Mouse (Mus musculus): ENCODE measurements around the gene Styxl1. TPM values are rescaled to one million over a fixed set of nuclear protein-coding genes. Genes with fewer than 3 reads are reported as not detected.

The Styxl1 gene
- total RNA-seq (2021): under 1 TPM in 1 of 2 experiments, not detected in 1; 0.40 TPM

DNA sequence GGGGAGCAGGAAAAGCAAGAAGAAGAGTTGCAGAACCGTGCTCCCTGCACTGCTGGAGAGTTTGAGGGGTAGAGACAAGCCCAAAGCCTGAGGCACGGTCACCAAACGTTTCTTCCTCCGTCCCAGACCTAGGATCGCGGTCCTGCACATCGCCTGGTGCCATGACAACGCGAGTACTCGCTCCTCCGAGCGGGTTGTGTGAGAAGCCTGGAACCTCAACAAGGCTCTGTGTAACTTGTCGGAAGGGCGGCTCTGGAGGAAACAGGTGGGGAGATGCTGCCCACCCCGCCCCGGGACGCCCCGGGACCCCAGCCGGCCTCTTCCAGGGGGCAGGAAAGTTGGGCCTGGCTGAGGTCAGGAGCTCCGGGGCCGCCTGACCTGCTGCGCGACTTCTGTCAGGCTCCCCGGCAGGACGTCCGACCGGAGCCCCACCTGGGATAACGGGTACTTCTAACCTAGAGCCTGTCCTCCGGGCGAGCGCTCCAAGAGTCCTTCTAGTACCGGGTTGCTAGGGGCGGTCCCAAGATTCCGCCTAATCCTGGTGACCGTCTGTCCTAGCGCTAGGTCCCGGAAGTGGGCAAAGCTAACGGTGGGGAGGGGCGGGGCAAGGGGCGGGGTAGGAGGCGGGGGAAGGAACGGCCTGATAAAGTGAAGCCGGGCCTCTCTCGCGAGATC lies at the start of gene Styxl1:
Gene Styxl1, minus strand, starts transcription at position 590 of the 675 bp plus-strand sequence.
- peak in 1 of 2 experiments; percentile 9 for DNase-seq (ENCODE audit: extremely low spot score in 1 of 2, low spot score in 1 of 2)

DNA sequence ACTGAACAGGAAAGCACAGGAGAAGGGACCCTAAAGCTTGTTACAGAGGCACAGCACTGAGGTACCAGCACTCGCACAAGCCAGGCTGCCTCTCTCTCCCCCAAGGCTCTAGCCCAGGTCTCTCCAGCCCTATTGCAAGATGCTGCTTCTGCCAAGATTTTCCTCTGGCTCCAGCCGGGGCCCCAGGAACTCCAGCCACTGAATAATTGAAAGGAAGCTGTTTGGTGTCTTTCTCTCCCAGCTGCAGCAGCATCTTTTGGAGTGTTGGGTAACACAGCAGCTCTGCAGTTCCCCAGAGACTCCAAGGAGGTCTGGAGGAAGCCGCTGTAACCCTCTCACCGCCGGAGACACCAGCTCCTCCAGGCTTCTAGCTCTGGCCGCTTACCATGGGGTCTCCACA lies 48.0 kb upstream of the Styxl1 start:
- no peak for DNase-seq (ENCODE audit: extremely low spot score in 1 of 2, low spot score in 1 of 2)

DNA sequence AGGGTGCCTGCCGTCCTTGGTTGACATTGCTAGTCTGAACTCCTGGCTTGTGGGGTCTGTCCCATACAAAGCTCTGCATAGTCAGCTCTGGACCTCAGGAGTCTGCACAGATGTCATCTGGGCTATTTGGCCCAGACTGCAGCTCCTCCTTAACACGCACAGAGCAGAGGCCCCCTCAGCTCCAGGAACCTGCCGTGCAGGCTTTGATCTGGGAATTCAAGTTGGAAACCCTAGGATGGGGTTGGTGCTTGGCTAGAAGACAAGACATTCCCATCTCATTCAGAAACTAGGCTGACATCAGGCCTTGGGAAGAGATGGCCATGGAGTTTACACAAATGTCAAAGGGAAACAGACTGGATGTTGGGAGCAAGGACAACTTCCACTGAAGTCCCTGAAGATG lies 46.3 kb upstream of the Styxl1 start:
- DNase-seq (ENCODE audit: extremely low spot score in 1 of 2, low spot score in 1 of 2): no peak

DNA sequence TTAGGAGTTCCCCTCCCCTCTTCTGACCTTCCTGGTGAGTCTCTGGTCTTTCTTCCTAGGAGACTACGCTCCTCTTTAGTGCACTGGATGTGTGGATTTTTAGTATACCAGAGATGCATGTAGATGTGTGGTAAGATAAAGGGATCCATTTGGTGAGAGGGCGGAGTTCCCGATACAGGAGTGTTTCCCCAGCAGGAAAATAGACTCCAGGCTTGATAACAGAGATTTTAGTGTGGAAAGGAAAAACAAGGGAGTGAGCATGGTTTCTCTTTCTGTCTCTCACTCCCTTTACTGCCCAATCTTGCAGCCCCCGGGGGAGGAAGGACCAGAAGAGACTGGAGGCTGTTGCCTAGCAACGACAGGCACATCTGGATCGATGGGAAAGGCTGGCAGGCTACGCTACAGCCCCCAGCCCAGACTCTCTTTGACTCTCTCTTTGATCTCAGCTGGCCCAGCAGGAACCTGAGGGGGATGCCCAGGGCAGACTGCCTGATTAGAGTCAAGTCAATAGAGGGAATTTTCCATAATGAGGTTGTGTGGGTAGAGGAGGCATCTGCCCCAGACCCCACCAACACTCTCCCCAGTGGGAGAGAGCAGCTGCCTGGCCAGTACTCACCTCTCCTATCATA lies 44.2 kb upstream of the Styxl1 start:
- DNase-seq (ENCODE audit: extremely low spot score in 1 of 2, low spot score in 1 of 2): no peak

DNA sequence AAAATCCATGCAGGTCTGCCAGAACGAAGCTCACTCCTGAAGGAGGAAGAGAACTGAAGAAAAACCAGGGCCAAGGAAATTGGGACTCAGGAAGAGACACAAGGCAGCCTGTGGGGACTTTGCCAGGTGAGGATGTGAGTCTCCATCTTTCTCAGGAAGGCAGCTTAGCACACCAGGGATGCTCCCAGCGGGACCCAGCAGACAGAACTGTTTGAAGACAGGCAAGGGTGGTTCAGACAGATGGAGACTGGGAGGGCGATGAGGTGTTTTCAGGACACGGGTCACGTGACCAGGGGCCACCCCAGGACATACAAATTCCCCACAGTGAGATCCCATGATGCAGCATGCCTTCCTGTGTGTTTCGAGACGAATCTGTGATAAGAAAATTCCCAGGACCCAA lies 40.3 kb upstream of the Styxl1 start:
- DNase-seq (ENCODE audit: extremely low spot score in 1 of 2, low spot score in 1 of 2): no peak

DNA sequence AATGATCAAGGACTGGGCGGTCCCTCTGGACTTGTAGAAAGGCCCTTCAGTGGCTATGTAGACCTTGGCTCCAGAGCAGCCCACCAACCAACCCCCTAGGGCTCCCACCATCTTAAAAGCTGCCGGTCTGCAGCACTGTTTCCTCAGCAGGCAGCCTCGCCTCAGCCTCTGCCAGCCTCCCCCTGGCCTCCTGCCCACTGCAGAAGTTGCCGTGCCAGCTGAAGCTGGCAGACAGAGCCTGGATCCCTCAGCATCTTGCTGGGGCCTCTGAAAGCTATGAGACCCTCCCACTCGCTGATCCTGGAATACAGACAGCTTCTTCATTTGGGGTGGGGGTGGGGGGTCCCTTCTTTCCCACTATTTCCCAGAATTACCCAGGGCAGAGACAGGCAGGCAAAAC lies 34.8 kb upstream of the Styxl1 start:
- DNase-seq (ENCODE audit: extremely low spot score in 1 of 2, low spot score in 1 of 2): peak; percentile 66 to 70

DNA sequence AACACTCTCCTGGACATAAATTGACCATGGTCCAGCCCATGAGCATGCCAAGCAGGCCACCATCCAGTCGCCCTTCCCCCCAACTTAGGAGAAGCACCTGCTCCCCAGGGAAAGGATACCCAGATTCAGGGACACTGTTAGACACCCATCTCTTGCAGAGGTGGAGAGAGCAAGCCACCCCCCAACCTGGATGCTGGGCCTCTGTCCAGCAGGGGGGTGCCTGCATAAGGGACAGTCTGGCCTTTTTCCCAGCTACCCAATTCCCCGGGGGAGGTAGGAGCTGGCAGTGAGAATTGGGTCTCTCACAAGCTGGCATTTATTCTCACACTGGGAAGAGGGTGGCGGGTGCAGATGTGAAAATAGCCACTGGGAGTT lies 29.1 kb upstream of the Styxl1 start:
- no peak for DNase-seq (ENCODE audit: extremely low spot score in 1 of 2, low spot score in 1 of 2)

DNA sequence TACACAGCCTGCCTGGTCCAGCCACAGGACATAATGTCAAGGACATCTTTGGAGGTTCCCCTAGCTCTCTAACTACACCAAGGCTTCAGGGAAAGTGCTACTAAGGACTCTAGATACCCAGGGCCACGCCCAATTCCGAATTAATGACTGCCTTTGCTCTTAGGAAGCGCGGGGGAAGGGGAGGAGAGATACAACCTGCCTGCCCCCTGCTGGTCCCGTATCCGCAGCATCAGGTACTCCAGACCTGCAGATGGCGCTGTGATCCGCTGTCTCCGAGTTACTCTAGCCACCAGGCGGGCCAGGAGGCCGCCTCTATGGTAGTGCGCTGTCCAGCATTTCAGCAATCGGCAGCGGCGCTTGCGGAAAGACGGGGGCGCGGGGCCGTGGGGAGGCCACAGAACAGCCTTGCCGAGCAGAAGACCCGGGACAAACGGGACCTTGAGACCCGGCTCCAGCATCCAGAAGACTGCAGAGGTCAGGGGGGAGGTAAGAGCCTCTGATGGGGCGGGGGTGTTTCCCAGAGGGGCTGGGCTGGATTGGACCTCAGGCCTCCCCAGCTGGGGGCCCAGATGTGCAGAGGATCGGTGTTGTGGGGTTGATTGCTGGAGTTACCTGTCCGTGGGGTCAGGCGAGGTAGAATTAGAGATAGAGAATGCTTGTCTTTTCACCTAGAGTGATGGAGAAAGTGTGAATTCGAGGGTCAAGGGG lies 28.5 kb upstream of the Styxl1 start, which contains the start of gene Srrm3:
Gene Srrm3, plus strand, starts transcription at position 336 of the 708 bp plus-strand sequence.
- peak; percentile 92 to 98 for DNase-seq (ENCODE audit: extremely low spot score in 1 of 2, low spot score in 1 of 2)

DNA sequence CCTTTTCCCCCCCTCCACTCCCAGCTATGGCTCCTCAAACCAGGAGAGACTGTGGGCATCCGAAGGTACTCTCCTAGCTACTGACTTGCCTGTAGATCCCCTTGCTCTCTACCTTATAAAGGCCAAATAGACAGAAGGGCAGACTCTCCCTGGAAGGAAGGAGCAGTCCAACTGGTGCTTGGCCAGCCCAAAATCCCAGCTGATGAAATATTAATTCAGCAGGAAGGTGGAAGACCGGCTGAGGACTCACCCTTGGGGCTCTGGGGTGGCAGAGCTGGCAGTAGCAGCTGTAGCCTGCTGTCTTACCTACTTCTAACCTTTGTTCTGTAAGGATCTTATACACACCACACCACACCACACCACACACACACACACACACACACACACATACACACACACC lies 26.6 kb upstream of the Styxl1 start:
- no peak for DNase-seq (ENCODE audit: extremely low spot score in 1 of 2, low spot score in 1 of 2)

DNA sequence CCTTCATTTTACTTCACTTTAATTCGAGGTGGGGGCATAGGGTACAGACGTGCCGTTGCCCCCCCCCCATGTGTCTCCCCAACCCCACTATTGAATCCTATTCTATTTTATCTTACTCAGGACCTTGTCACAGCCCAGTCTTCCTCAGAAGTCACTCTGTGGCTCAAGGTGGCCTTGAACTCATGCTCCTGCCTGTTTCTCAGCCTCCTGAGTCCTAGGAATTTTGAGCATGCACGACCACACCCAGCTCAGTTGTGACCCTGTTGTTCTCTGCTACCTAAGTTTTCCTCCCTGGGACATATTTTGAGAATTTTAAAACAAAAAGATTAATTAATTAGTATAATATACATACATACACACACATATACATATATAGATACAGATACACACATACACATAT lies 25.5 kb upstream of the Styxl1 start:
- no peak for DNase-seq (ENCODE audit: extremely low spot score in 1 of 2, low spot score in 1 of 2)

DNA sequence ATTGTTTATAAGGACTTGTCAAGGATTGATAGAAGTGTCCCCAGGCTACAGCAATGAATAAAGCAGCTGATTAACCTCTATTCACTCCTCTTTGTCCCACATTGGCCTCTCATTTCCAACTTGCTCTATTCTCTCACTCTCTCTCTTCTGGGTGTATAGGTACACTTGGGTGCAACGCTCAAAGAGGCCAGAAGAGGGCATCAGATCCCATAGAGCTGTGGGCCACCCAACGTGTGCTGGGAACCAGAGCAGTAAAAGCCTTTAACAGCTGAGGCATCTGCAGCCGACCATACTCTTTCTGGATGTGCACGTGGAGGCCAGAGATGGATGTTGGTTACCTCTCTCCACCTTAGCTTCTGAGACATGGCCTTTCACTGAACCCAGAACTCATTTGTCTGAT lies 24.9 kb upstream of the Styxl1 start:
- DNase-seq (ENCODE audit: extremely low spot score in 1 of 2, low spot score in 1 of 2): no peak

DNA sequence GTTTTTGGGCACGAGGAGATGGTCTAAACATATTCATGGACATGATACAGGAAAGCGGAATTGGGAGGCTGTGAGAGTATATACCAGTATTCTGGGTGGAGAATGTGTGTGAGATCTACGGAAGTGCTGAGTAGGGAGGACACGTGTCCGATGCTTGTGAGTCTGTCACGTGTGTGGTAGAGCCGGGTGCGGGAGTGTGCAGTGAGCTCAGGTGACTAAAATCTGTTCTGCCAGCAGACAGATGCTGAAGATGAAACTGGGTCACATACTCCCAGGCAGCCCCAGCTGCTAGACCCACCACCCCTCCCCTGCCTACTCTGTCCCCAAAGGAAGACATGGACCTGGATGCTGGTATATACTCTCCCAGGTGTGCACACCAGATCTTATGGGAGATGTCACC lies 24.5 kb upstream of the Styxl1 start:
- DNase-seq (ENCODE audit: extremely low spot score in 1 of 2, low spot score in 1 of 2): no peak

DNA sequence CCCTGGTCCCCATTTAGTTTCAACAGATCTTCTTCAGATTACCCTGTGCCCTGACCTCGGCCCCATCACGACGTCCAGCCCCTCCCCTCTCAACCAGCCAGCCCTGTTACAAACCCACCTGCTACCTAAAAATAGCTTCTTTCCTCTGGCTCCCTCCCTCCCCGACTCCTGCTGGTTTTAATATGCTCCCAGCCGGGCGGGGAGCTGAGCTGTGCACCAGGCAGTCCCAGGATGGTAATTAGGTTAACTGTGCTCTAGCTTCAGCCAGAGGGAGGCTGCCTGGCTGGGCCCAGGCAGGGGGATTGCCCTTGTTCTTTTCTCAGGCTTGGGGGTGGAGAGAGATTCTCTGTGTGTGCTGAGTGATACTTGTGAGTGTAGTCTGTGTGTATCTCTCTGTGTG lies 22.7 kb upstream of the Styxl1 start:
- no peak for DNase-seq (ENCODE audit: extremely low spot score in 1 of 2, low spot score in 1 of 2)

DNA sequence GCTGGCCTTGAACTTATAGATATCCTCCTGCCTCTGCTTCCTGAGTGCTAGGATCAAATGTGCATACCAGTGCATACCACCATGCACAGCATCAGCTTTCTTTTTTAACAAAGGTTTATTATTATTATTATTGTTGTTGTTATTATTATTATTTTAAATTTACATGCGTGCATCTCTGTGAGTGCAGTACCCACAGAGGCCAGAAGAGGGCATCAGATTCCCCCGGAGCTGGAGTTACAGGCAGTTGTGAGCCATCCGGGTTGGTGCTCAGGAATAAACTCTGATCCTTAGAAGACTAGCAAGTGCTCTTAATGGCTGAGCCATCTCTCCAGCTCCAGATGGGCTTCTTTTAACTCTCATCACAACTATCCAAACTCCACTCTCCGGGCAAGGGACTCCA lies 21.6 kb upstream of the Styxl1 start:
- peak in 1 of 2 experiments; percentile 47 for DNase-seq (ENCODE audit: extremely low spot score in 1 of 2, low spot score in 1 of 2)

DNA sequence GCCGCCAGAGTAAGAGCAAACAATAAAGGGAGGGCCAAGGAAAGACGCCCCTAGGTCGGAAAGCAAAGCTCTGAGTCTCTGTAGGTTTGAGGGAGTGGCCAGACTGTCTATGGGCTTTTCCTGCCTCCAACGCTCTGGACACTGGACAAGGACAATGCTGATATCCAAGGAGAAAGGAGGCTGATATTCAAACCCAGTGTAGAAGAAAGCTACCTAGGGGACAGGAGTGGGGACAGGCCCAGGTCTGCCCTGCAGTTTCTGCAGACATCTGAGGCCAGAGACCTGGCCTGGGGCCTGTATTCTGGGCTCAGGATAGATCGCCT lies 16.6 kb upstream of the Styxl1 start:
- DNase-seq (ENCODE audit: extremely low spot score in 1 of 2, low spot score in 1 of 2): no peak

DNA sequence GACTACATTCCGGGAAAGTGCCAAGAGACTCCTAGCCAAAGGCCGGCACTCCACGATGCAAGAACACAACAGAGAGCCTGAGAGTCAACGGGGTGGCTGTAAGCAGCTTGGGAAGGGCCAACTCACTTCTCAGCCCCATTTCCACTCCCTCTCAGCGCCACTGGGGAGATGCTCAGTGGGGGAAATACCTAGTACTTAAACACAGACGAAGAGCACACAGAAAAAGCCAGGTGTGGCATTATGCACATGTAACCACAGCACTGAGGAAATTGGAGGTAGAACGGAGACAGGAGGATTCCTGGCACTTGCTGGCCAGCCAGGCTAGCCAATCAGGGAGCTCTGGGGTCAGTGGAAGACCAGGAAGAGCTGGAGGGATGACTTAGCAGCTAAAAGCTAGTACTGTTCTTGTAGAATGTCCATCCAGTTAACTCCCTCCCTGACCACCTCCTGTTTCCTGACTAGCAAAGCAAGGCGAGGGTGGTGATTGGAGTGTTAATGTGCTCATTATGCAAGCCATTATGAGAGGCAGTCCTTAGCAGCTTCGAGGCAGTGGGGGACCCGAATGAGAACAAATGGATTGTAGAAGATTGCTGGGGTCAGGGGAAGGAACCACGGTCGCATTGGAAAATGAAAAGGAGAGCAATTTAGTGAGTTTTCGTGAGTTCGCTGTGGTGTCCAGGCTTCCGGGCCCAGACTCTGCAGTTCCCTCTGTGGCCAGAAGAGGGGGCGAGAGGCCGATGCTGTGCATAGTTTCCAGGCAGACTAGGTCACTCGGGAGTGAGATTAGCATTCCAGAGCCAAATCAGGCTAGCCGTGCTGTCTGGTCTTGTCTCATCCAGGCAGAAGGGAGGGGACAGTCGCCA lies 16.0 kb upstream of the Styxl1 start:
- peak; percentile 94 to 98 for DNase-seq (ENCODE audit: extremely low spot score in 1 of 2, low spot score in 1 of 2)

DNA sequence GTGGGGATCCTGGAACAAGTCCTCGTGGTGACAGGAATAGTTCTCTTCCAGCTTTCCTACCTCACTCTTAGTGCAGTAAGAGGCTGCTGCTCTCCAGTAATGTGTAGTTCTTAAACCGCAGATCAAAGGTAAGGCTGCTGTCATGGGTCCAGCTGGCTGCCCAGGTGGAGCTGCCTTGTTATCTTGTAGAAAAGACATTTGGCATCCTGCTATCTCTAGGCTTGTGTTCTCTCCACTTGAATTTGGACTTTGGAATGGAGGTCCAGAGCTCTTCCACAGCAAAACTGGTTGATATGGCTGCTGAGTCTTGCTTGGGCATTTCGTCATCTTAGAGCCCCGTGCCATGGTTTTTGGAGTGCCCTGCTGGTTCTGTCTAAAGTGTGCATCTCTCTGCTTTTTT lies 4.7 kb upstream of the Styxl1 start:
- no peak for DNase-seq (ENCODE audit: extremely low spot score in 1 of 2, low spot score in 1 of 2)

DNA sequence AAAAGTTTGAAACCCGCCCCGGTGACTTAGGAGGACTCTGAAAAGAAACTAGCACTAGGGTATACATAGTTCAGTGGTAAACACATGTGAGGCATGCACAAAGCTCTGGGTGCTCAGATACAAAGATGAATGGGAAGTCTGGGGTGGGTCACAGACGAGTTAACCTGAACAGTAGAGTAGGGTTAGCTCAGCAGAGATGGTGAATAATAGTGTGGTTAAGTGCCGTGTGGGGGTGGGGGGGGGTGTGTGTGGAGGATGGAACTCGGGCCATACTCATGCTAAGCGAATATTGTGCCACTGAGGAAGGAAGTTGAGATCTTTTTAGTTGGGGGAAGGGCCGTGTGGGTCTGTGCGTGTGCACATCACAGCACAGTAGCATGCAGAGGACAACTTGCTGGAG lies 2.1 kb upstream of the Styxl1 start:
- DNase-seq (ENCODE audit: extremely low spot score in 1 of 2, low spot score in 1 of 2): no peak

DNA sequence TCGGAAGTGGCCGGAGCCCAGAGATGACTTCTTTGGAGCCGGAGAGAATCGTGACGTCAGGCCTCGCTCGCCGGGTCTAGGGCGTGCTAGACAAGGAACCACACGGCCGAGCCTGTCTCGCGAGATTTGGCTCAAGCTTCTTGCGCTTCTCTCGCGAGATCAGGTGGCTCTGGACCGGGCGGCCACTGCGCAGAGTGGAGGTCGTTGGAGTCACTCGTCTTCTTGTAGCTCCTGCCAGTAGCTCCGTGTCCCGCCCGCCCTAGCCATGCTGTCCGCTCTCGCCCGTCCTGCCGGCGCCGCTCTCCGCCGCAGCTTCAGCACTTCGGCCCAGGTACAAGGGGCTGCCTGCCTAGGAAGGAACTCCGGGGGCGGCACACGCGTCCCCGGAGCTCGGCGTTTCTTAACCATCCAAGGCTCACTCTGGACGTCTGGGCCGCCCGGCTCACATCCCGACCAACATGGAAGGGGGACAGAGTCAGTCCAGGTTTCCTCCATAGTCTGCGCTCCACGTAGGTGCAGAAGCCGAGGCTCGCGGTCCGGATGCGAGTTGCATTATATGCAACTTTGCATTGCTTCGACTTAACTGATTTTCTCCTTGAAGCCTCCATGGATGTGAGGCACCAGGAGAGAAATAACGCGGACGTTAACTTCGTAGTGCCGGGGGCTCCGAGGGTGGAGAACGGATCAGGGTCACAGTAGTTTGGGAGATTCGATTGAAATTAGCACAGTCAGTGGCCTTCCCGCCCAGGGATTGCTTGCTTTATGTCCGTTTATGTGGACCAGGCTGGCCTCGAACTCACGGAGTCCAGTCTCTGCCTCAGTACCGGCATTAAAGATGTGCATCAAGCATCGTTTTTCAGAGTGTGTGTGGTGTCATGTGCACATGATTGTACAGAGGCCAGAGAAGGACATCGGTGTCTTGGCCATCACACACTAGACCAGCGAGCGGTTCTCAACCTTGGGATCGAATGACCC lies 573 bp upstream of the Styxl1 start, which contains the start of gene Mdh2:
Gene Mdh2, plus strand, starts transcription at position 10 of the 975 bp plus-strand sequence.
- DNase-seq (ENCODE audit: extremely low spot score in 1 of 2, low spot score in 1 of 2): peak; percentile 90 to 97

DNA sequence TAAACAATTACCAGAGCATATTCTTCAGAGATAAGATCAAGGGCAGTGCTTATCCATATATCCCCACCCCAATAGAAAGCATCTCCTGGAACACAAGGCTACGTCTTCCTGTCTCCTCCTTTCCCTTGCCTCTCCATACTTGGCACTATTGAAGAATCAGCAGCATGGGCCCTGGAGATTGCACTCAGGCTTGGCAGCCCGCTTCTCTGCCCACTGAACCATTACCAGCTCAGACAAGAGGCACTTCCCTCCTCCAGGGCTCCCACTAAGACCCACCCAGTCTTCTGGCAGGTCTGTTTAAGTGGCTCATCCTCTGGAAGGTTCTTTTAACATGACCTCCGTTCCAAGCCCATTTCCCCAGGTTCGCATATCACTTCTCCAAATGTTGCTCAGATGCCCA lies 1.6 kb downstream of the Styxl1 start:
- no peak for DNase-seq (ENCODE audit: extremely low spot score in 1 of 2, low spot score in 1 of 2)

Measured in layer of hippocampus, postnatal 25 days (tissue).